Mouse (Mus musculus) neural tube, embryonic 14.5 days (tissue): ENCODE measurements around the gene Syne3. TPM values are rescaled to one million over a fixed set of nuclear protein-coding genes. Genes with fewer than 3 reads are reported as not detected.

ENCODE experiments used
- ATAC-seq: fragments of 200-750 bp; cut with Nextera tagmentation; 2 replicates; pipeline ENCODE4 v1.8.0; 2017; ENCODE audit warnings: low read depth, mild to moderate bottlenecking, moderate TSS enrichment, moderate library complexity
- H3K27ac ChIP-seq: fragments of 300-500 bp; sonication (generic); 2 replicates; pipeline ENCODE4 v1.5.1; 2014; ENCODE audit warnings: low read depth, mild to moderate bottlenecking, control low read depth, low read length, moderate library complexity, mixed read lengths
- H3K27me3 ChIP-seq: fragments of 300-500 bp; sonication (generic); 2 replicates; pipeline ENCODE4 v1.6.1; 2014; ENCODE audit warnings: low read length; ENCODE audit not compliant: control insufficient read depth, insufficient read depth
- H3K36me3 ChIP-seq: fragments of 300-500 bp; sonication (generic); 2 replicates; pipeline ENCODE4 v1.6.1; 2014; ENCODE audit warnings: low read length, mixed read lengths; ENCODE audit not compliant: control insufficient read depth, insufficient read depth
- H3K4me1 ChIP-seq: fragments of 300-500 bp; sonication (generic); 2 replicates; pipeline ENCODE4 v1.6.1; 2014; ENCODE audit warnings: low read length; ENCODE audit not compliant: control insufficient read depth, insufficient read depth
- H3K4me2 ChIP-seq: fragments of 300-500 bp; sonication (generic); 2 replicates; pipeline ENCODE4 v1.6.1; 2014; ENCODE audit warnings: mild to moderate bottlenecking, low read depth, low read length, control low read depth
- H3K4me3 ChIP-seq: fragments of 300-500 bp; sonication (generic); 2 replicates; pipeline ENCODE4 v1.5.1; 2014; ENCODE audit warnings: low read depth, low read length, control low read depth, mixed read lengths
- H3K9ac ChIP-seq: fragments of 300-500 bp; sonication (generic); replicated peaks from 2 replicates; pipeline ENCODE4 v1.6.1; 2014; ENCODE audit warnings: low read depth, mild to moderate bottlenecking, control low read depth, low read length, mixed read lengths
- H3K9me3 ChIP-seq: fragments of 300-500 bp; sonication (generic); 2 replicates; pipeline ENCODE4 v1.6.1; 2016; ENCODE audit warnings: low read length; ENCODE audit not compliant: control insufficient read depth
- WGBS: fragments of 180-500 bp; shearing (Covaris S2); extraction: QIAGEN DNeasy Blood & Tissue Kit; methylation state at CpG from one replicate; pipeline ENCODE4 v1.1.7; 2014; 5-methylcytosine and 5-hydroxymethylcytosine counted together
- polyA plus RNA-seq: library from polyadenylated mRNA; unstranded; fragments of >200 nt; fragmentation: Nextera tagmentation; extraction: Ambion mirVana; gene quantifications from 2 replicates; pipeline ENCODE4 v1.2.1, GENCODE M21; 2014

The Syne3 gene
- polyA plus RNA-seq, 1 experiment from 2014 or later: 0.23 TPM

DNA sequence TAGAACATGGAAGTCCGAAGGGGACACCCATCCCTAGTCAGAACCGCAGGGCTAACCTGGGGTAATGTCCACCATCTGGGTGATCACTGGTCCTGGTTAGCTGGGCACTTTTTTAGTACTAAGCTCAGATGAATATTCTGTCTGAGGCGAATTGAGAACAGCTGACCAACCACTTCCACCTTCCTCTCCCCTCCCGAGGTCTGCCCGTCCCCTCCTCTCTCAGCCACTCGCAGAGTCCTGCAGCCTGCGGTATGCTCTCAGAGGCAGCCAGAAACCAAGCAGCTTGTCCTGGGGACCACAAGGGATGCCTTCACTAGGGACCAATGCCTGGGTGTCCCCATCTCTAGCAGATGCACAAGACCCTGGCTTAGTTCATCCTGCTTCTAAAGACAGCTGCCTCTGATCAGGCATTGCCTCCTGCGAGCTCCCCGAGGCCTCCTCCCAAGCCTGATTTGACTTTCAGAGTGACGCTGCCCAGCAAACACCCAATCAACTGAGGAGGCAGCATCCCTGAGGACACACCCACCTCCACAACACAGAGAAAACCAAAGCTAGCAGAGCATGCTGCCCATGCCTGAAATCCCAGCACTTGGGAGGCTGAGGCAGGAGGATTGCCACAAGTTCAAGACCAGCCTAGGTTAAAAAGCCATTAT lies 11.8 kb downstream of the Syne3 start:
- Histone ChIP-seq H3K36me3 (no peaks in the 10 kb centered on the region), H3K4me2 (no peak overlapping the region), H3K4me1 (no peaks in the 10 kb centered on the region), H3K4me3 (no peak overlapping the region), H3K9me3 (no peaks in the 10 kb centered on the region), H3K9ac (no peak overlapping the region), H3K27ac (no peak overlapping the region), H3K27me3 (no peaks in the 10 kb centered on the region)
- ATAC-seq: no peak
- 83% methylated on average over 10 of the region's 10 CpGs for WGBS

DNA sequence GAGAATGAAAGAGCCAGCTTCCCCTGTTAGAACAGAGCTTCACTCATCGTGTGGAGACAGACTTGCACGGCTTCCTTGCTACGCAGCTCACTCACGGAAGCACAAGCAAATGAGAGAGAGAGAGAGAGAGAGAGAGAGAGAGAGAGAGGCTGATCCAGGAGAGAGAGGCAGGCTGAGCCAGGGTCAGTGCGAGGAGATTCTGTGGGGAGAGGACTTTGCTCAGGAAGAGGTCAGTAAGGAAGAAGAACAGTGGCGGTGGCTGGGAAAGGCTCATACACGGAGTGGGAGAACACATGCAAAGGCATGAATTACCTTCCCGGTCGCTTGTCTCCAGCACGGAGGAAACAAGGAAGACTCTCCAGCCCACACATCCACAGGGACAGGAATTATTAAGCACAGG lies 12.4 kb downstream of the Syne3 start:
- WGBS: 89% methylated on average over 10 of the region's 10 CpGs

DNA sequence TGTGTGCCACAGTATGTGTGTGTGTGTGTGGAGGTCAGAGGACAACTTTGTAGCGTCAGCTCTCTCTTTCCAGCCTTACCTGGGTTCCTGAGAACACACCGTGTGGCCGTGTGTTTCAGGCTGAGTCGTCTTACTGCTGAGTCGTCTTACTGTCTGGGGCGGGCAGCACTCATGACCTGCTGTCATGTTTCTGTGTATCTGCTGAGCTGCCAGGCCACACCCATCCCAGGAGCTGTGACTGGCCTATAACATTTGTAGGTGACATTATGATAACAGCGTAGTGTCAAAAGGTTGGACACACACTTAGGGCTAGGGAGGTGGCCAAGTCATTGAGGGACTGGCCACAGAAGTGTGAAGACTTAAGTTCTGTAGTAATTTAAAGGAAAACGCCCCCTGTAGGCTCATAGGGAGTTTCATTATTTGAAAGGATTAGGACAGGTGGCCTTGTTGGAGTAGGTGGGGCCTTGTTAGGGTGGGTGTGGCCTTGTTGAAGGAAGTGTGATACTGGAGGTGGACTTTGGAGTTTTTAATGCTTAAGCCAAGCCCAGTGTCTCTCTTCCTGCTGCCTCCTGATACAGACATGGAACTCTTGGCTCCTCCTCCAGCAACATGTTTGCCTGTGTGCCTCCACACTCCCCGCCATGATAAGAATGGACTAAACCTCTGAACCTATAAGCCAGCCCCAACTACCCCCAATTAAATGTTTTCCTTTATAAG lies 13.4 kb downstream of the Syne3 start:
- no peaks in the 10 kb centered on the region for H3K4me1 ChIP-seq
- no peak for ATAC-seq
- no peak overlapping the region for H3K9ac ChIP-seq
- no peaks in the 10 kb centered on the region for H3K9me3 ChIP-seq
- WGBS: 88% methylated on average over 9 of the region's 9 CpGs
- no peak overlapping the region for H3K4me2 ChIP-seq
- H3K27me3 ChIP-seq: no peaks in the 10 kb centered on the region
- no peaks in the 10 kb centered on the region for H3K36me3 ChIP-seq
- no peak overlapping the region for H3K27ac ChIP-seq
- H3K4me3 ChIP-seq: no peak overlapping the region

More for the DNA sequence above, 12.4 kb downstream of the Syne3 start:
- H3K4me1 ChIP-seq: no peaks in the 10 kb centered on the region
- no peak overlapping the region for H3K4me3 ChIP-seq
- no peak overlapping the region for H3K9ac ChIP-seq
- no peak for ATAC-seq
- no peak overlapping the region for H3K27ac ChIP-seq
- H3K4me2 ChIP-seq: no peak overlapping the region
- H3K27me3 ChIP-seq: no peaks in the 10 kb centered on the region
- no peaks in the 10 kb centered on the region for H3K9me3 ChIP-seq
- H3K36me3 ChIP-seq: no peaks in the 10 kb centered on the region

DNA sequence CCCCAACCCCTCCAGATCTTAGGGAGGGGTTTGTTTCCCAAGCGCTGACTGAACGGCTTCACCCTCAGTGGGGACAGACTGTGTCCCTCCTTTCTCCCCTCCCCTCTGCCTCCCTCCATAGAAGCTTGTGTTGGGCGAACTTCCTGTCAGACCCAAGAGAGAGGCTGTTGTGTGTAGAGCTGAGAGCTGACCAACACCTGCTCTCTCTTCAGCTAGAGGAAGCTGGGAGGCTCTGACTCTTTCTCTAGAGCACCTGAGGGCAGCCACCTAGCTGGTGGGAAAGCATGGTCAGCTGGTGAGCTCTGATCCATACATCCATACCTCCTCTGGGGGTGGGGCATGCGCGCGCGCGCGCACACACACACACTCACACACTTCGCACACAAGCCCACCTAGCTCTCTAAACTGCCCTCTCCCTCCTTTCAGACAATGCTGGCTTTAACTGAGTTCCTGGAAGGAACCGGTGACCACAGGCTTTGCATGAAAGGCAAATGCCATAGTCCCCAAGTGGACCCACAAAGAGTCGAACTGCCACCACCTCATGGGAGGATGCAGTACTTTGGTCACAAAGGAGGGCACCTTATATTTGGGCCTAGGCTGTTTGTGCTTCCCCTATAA lies 14.2 kb downstream of the Syne3 start:
- H3K4me2 ChIP-seq: no peak overlapping the region
- H3K27ac ChIP-seq: no peak overlapping the region
- ATAC-seq: no peak
- no peaks in the 10 kb centered on the region for H3K36me3 ChIP-seq
- no peak overlapping the region for H3K9ac ChIP-seq
- 89% methylated on average over 12 of the region's 12 CpGs for WGBS
- no peaks in the 10 kb centered on the region for H3K27me3 ChIP-seq
- no peaks in the 10 kb centered on the region for H3K9me3 ChIP-seq
- no peaks in the 10 kb centered on the region for H3K4me1 ChIP-seq
- H3K4me3 ChIP-seq: no peak overlapping the region

DNA sequence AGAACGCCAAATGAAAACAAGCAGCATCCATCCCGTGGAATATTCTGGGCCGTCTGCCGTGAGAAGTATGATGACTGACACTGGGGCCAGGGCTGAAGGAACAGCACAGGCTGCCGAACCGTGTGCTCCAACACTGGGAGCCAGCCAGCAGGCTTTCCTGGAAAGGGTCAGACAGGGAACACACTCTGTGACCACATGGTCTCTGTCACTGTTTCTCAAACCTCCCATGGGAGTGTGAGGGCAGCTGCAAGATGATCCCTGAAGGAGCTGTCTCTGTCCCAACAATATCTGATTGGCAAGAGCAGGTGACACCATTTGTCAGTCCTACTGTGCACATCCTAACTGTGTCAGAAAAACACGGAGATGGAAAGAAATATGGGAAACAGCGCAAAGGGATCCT lies 16.8 kb downstream of the Syne3 start:
- H3K27me3 ChIP-seq: no peaks in the 10 kb centered on the region
- H3K9me3 ChIP-seq: no peaks in the 10 kb centered on the region
- no peaks in the 10 kb centered on the region for H3K4me1 ChIP-seq
- H3K36me3 ChIP-seq: no peaks in the 10 kb centered on the region
- no peak for ATAC-seq
- H3K4me2 ChIP-seq: no peak overlapping the region
- H3K9ac ChIP-seq: no peak overlapping the region
- H3K4me3 ChIP-seq: no peak overlapping the region
- WGBS: 81% methylated on average over 8 of the region's 8 CpGs
- no peak overlapping the region for H3K27ac ChIP-seq

DNA sequence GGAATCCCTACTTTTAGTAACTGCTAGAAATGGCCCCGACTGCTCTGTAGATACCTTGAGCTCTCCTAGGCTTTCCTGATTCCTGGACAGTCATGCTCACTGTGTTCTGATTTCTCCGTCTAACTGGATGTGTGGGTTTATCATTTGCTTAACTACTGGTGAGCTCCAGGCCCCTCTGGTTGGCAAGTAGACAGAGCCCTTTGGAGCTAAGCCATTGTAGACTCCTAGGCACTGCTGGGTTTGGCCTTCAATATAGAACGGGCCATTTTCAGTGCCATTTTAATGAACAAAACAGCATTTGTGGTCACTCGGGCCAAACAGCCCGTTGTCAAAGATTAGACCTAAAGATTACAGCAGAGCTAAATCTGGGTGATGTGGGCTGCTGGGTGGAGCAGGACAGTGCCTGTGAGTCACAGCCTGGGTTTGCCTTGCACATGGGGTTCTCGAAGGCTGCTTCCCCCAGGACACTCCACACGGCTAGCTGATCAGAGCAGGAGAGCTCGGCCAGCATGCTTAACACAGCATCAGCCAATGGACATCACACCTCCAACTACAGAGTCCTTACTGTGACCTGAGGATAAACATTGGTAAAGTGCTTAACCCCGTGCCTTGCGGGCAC lies 17.4 kb downstream of the Syne3 start:
- Histone ChIP-seq H3K36me3 (no peaks in the 10 kb centered on the region), H3K4me1 (no peaks in the 10 kb centered on the region), H3K9me3 (no peaks in the 10 kb centered on the region), H3K4me3 (no peak overlapping the region), H3K9ac (no peak overlapping the region), H3K27ac (no peak overlapping the region), H3K27me3 (no peaks in the 10 kb centered on the region), H3K4me2 (no peak overlapping the region)
- WGBS: 89% methylated on average over 10 of the region's 10 CpGs
- ATAC-seq: no peak

DNA sequence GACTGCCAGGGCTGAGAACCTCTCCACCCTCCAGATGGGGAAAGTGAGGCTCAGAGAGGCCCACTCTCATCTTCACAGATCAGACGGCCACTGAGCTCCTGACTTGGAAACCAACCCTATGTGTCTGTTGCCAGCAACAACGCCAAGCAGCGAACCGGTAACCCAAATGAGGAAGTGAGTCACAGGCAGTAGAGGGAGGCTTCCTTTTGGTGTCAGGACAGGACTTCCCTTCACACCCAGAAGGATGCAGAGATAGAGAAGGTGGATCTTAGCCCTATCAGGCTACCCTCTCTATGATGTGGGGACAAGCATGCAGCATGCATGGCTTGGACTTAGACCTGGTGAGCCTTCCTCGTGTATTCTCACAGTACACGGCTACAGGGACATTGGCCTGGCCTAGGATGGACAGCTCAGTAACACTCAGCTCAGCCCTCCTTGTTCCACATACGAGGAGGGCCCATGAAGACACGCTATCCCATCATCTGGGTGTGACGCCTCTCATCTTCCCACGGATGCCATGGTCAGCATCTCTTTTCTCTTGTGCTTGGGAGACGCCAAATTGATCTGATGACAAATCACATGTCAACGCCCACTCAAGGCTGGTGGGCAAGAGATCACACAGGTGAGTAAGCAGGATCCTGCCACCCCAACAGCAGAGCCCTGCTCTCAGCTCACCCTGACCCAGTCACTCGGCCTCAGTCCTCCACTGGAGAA lies 18.7 kb downstream of the Syne3 start:
- Histone ChIP-seq H3K9me3 (no peaks in the 10 kb centered on the region), H3K9ac (no peak overlapping the region), H3K4me1 (no peaks in the 10 kb centered on the region), H3K36me3 (no peaks in the 10 kb centered on the region), H3K4me3 (no peak overlapping the region), H3K27me3 (no peaks in the 10 kb centered on the region), H3K4me2 (no peak overlapping the region), H3K27ac (no peak overlapping the region)
- no peak for ATAC-seq
- WGBS: 90% methylated on average over 13 of the region's 13 CpGs

DNA sequence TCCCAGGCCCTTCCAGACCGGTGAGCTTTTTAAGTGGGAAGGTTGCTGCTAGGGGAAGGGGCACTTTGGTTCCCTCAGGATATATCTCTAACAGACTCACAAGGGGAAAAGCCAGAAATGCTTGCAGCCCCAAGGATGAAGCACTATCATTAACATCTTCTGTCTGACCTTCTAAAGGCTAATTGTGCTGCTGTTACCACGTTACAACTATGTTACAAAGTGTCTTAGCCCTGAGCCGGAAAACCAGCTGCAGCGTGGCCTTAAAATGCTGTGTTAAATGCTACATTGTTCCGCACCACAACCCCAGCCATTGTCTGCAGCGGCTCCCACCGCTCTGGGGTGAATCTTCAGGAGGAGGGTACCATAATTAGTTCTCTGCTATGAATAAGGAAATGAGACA lies 21.7 kb downstream of the Syne3 start:
- Histone ChIP-seq H3K9me3 (no peaks in the 10 kb centered on the region), H3K9ac (no peak overlapping the region), H3K4me2 (no peak overlapping the region), H3K4me1 (no peaks in the 10 kb centered on the region), H3K27me3 (no peaks in the 10 kb centered on the region), H3K36me3 (no peaks in the 10 kb centered on the region), H3K27ac (no peak overlapping the region), H3K4me3 (no peak overlapping the region)
- WGBS: 33% methylated on average over 7 of the region's 7 CpGs
- ATAC-seq: no peak
